Mouse (Mus musculus) cerebellum, postnatal 25 days (tissue): Measurements from ENCODE around the gene Poc1b.
A peak's percentile ranks its signal among the peaks of the same experiment; 100 is the strongest.
"Not testable (repeated sequence)": the region's sequence is repeated elsewhere in the genome, so short reads cannot be mapped to it uniquely, and the experiment has no call there.

Experiments used
- DNase-seq, 2 experiments: peaks; one replicate each; pipeline ENCODE4 v3.0.0; 2021; ENCODE audit warnings: mixed read lengths in 2 of 2

Poc1b gene

GRCm38 (mm10) chr10:99116237-99116632 is 9.4 kb downstream of the Poc1b start:
- DNase-seq, result no peak

- no peak for DNase-seq
Observed at GRCm38 (mm10) chr10:99116650-99117615, 10.1 kb downstream of the Poc1b start.

DNA sequence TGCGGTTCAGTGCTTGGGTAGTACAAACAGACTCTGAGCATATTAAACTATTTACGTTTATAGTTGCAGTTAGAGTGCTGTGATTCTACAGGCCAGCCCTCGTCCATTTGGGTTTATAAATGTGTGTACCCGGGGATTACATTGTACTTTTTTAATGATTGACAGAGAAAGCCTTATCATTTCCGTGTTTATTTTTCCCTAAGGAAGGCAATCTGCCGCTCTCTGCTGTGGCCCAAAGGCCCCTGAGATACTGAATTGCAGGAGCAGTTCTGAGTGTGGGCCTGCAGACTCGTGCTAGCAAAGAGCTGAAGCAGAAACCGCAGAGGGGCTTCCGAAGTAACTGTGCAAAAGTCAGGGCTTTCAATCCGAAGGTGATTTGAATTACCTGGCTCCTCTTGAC is 11.0 kb downstream of the Poc1b start:
- DNase-seq, result no peak

GRCm38 (mm10) chr10:99118697-99119096 is 11.9 kb downstream of the Poc1b start:
- DNase-seq, result no peak

DNA sequence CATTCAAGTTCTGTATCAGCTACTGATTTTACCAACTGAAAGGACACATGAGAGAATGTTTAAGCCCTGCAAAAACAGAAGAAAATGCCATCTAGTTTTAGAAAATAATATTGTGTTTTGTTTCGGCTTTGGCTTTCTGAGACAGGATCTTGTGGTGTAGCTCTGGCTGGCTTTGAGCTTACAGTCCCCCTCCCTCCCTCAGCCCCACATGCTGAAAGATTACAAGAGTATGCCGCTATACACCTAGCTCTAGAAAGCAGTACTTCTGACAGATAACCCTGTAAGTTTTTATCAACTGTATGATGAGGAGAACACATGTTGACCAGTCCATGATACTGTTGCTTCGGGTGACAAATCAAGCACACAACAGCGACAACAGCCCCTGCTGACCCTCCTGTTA is 12.6 kb downstream of the Poc1b start:
- DNase-seq, result no peak

DNA sequence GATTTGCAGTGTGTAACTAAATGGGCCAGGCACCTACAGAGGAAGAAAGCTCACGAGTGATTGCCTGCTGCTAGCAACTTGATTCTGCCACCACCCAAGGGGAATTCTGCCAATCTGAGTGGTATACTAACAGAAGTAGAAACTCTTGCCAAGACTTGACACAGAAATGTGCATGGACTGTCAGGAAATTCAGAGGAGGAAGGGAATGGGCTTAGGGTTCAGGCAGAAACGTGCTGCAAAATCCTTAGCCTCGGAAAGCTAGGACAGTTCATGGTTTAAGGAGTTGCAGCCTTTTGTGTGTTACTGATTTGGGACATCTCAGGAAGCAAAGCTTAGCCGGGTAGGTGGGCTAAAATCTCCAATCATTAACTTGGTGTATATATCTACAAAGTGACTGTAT is 19.4 kb downstream of the Poc1b start, which contains the start of gene Phxr2:
Phxr2 (minus strand) TSS at position 101 of the 400 bp plus-strand sequence.
- DNase-seq, result no peak

DNA sequence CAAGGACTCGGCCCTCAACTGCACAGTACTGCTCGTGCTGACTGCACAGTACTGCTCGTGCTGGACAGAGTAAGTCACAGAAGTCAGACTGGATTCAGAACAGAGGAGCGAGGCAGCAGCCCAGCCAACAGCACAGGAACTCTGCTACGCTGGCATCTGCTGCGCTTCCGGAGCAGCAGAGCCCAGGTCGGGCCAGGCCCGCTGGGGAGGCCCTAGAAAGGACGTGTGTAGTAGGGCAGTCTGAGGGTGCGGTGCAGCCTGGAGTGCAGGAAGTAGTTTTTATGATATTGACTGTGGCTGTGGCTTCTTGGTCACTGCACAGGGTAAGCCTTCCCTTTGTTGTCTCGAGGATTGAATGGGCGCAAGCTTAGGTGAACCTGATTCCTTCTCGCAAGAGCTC is 20.1 kb downstream of the Poc1b start:
- DNase-seq, result no peak

DNA sequence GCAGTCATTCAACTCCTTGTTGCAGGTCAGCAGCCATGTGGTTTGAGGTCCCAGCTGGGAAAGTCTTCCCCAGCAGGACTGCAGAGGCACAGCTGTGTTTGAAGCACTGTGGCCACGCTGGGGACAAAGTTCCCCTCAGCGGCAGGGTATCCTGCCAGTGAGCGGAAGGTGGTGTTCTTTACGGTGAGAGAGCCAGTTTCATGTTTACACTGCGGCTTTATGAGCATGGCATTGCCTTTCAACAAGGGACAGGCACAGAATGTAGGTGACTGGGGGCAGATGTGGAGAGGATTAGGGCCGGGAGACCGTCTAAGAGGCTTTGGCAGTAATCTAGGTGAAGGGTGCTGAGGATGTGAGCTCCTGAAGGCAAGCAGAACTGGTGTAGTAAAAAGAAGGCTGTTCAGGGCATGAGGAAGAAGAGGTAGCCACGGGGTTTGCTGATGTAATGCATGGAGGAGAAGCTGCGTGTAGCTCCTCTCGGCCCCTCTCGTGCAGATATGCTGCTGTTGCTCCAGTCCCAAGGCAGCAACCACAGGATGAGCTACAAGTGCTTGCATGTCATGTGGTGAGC is 20.9 kb downstream of the Poc1b start:
- no peak for DNase-seq

GRCm38 (mm10) chr10:99130611-99131010 is 23.8 kb downstream of the Poc1b start:
- no peak for DNase-seq

DNA sequence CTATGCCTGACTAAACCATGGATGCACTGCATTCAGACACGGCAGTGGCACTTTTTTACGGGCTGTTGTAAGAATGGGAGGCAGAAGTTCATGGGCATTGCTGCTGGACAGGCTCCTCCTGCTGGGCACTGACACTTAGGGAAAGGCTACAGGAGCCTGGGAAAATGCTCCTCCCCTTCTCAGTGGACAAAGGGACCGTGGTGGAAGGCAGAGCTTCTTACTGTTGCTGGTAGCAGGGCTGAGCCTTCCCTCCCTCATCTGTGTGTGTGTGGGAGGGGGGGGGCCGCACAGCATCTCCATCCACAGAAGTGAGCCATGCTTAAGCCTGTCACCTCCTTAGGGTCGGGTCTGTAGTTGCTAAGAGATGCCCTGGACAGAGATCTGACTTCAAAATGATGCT is 24.5 kb downstream of the Poc1b start:
- DNase-seq, result no peak

- DNase-seq, result no peak
Observed at GRCm38 (mm10) chr10:99132189-99132588, 25.4 kb downstream of the Poc1b start.

GRCm38 (mm10) chr10:99132595-99133272 is 25.9 kb downstream of the Poc1b start:
- no peak for DNase-seq

GRCm38 (mm10) chr10:99133321-99133875 is 26.6 kb downstream of the Poc1b start:
- DNase-seq, result no peak

GRCm38 (mm10) chr10:99136337-99136736 is 29.5 kb downstream of the Poc1b start:
- DNase-seq, result peak in 1 of 2 experiments; percentile 38

DNA sequence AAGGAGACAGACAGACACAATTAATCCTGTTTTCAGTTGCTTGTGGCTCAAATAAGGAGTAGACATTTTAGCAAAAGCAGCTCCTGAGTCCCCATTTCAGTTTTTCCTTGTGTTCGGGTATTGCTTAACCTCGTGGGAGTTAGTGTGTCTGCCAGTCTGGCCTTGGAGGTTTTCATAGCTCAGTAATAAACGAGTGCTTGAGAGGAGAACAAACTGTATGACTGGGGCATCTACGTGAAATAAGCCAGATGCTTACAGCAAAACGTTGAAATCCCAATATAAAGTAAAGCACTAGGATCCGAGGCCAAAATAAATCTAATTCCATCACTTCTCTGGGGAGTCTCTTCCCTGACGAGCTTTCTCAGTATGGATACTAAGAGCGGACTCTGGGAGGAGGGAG is 38.8 kb downstream of the Poc1b start:
- no peak for DNase-seq

- DNase-seq, result no peak
Observed at GRCm38 (mm10) chr10:99146596-99146995, 39.8 kb downstream of the Poc1b start.

DNA sequence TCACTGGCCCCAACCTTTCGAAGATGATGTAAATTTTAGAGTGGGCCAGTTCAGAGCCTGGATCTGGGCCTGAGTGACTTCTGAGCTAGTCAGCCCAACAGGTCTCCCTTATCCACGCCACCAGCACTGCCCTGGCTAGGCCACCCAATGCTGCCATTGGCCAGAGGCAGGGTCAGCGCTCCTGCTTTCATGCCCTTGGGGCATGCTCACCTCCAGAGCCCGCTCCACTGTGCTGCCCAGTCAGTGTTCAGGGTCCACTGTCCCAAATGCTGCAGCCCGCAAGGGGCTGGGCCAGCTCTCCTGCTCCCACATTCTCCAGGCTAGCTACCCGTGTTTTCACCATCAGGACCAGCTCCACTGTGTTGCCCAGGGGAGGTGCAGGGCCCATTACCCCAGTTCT is 43.2 kb downstream of the Poc1b start:
- no peak for DNase-seq

DNA sequence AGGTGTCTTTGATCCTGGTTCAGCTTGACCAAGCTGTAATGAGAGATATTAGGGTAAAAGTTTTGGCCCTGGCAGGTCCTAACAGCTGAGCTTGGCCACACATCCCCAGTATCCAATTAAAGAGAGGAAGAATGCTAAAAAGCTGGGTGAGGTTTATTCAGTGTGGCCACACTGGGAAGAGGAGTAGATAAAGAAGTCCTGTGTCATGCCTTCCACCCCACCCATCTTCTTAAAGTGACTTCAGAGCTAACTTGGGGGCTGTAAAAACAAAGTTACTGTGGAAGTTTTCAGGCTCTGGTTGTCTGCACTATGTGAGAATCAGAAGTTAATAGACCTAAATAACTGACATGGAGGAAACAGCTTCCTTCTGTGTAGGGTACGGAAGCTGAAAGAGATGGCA is 44.7 kb downstream of the Poc1b start:
- no peak for DNase-seq

- peak in 1 of 2 experiments; percentile 39 for DNase-seq
Observed at GRCm38 (mm10) chr10:99152063-99152462, 45.2 kb downstream of the Poc1b start.

- no peak for DNase-seq
Observed at GRCm38 (mm10) chr10:99154635-99155034, 47.8 kb downstream of the Poc1b start.

- DNase-seq, result no peak
Observed at GRCm38 (mm10) chr10:99156808-99157207, 50.0 kb downstream of the Poc1b start.

- not testable (repeated sequence) for DNase-seq
Observed at GRCm38 (mm10) chr10:99157697-99158096, 50.9 kb downstream of the Poc1b start.

GRCm38 (mm10) chr10:99161987-99162582 is 55.2 kb downstream of the Poc1b start:
- peak; percentile 22 to 44 for DNase-seq
